Mouse (Mus musculus): Measurements from ENCODE around the gene Gp1ba. TPM values are rescaled to one million over a fixed set of nuclear protein-coding genes. Genes with fewer than 3 reads are reported as not detected.
A peak's percentile ranks its signal among the peaks of the same experiment; 100 is the strongest.

Gene Gp1ba
- polyA plus RNA-seq, 1 experiment from 2014 or later: 0.07 TPM

DNA sequence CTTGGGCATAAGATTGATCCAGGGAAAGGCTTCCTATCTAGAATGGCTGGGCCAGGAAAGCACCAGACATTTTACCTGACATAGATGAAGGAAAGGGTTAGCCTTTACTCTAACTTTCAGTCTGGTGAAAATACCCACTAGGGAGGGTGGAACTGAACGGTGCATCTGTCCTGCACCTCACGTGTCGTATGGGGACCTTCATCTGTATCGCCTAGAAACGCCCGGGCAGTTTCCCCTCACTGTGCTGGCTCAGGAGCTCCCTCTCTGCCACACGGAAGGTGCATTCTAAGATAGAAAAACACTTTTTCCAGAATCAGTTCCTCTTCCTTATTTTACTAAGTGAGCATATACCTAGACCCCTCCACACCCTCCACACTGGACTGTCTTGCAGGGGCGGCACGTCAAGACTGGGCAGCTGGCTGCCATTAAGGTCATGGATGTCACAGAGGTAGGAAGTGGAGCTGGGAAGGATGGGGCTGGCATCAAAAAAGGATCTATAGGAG, 40.4 kb upstream of the Gp1ba start:
- TF ChIP-seq CTCF (IDR thresholded peaks at IDR 0.05; ENCODE audit: low read depth): no peak
- Histone ChIP-seq H3K4me1 (replicated peaks; ENCODE audit: control insufficient read depth, insufficient read depth, low read length) (peaks cover 14% of the 10 kb centered on the region), H3K9ac (ENCODE audit: low read depth, low read length) (no peak overlapping the region), H3K27me3 (replicated peaks; ENCODE audit: control insufficient read depth, insufficient read depth, low read length) (no peaks in the 10 kb centered on the region), H3K27ac (ENCODE audit: low read depth, low read length) (no peak overlapping the region), H3K4me2 (replicated peaks; ENCODE audit: low read depth) (no peak overlapping the region), H3K36me3 (ENCODE audit: control insufficient read depth, insufficient read depth) (peaks cover 40% of the 10 kb centered on the region), H3K9me3 (ENCODE audit: control insufficient read depth) (no peaks in the 10 kb centered on the region), H3K4me3 (ENCODE audit: low read depth, low read length) (no peak overlapping the region)
- 84% methylated on average over 9 of the region's 9 CpGs for WGBS
- ATAC-seq: no peak

DNA sequence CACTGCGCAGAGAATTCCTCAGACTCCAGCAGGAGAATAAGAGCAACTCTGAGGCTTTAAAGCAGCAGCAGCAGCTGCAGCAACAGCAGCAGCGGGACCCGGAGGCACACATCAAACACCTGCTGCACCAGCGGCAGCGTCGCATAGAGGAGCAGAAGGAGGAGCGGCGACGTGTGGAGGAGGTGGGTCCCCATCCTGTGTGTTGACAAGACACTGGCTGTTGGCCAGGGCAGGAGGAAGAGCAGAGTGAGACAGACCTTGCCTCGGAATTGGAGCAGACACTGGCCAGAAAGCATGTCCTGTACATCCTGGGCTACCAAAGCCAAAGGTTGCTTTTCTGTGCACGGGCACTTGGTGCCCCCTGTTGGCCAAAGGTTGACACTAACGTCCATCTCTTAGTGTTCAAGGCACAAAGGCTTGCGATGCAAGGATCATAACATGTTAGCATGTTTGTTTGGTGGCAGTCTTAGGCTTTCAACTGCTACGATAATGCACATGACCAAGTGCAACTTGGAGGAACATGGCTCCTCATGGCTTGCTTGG, 33.8 kb upstream of the Gp1ba start:
- Histone ChIP-seq H3K36me3 (ENCODE audit: control insufficient read depth, insufficient read depth) (peaks cover 81% of the 10 kb centered on the region), H3K9me3 (ENCODE audit: control insufficient read depth) (no peaks in the 10 kb centered on the region), H3K27ac (ENCODE audit: low read depth, low read length) (no peak overlapping the region), H3K9ac (ENCODE audit: low read depth, low read length) (no peak overlapping the region), H3K4me1 (replicated peaks; ENCODE audit: control insufficient read depth, insufficient read depth, low read length) (no peaks in the 10 kb centered on the region), H3K27me3 (replicated peaks; ENCODE audit: control insufficient read depth, insufficient read depth, low read length) (no peaks in the 10 kb centered on the region), H3K4me2 (replicated peaks; ENCODE audit: low read depth) (no peak overlapping the region), H3K4me3 (ENCODE audit: low read depth, low read length) (no peak overlapping the region)
- ATAC-seq: 0 out of 2 replicates have a peak, but pooled peaks have one; percentile 20
- peak; percentile 99 for TF ChIP-seq CTCF (IDR thresholded peaks at IDR 0.05; ENCODE audit: low read depth)
- WGBS: 53% methylated on average over 14 of the region's 14 CpGs

DNA sequence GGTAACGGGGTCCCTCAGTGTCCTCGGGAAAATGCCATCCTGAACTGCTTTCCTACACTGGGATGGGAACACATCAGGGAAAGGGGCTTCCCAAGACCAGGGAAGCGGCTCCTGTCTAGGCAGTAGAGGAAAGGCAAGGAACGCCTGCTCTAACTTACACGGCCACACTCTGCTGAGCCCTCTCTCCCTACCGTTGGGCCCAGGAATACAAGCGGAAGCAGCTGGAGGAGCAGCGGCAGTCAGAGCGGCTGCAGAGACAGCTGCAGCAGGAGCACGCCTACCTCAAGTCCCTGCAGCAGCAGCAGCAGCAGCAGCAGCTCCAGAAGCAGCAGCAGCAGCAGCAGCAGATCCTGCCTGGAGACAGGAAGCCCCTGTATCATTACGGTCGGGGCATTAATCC, 32.2 kb upstream of the Gp1ba start:
- Histone ChIP-seq H3K27ac (ENCODE audit: low read depth, low read length) (no peak overlapping the region), H3K4me3 (ENCODE audit: low read depth, low read length) (no peak overlapping the region), H3K4me2 (replicated peaks; ENCODE audit: low read depth) (no peak overlapping the region), H3K36me3 (ENCODE audit: control insufficient read depth, insufficient read depth) (peaks cover 91% of the 10 kb centered on the region), H3K9ac (ENCODE audit: low read depth, low read length) (no peak overlapping the region), H3K9me3 (ENCODE audit: control insufficient read depth) (no peaks in the 10 kb centered on the region), H3K27me3 (replicated peaks; ENCODE audit: control insufficient read depth, insufficient read depth, low read length) (no peaks in the 10 kb centered on the region), H3K4me1 (replicated peaks; ENCODE audit: control insufficient read depth, insufficient read depth, low read length) (no peaks in the 10 kb centered on the region)
- no peak for ATAC-seq
- WGBS: 83% methylated on average over 12 of the region's 12 CpGs
- TF ChIP-seq CTCF (IDR thresholded peaks at IDR 0.05; ENCODE audit: low read depth): no peak

DNA sequence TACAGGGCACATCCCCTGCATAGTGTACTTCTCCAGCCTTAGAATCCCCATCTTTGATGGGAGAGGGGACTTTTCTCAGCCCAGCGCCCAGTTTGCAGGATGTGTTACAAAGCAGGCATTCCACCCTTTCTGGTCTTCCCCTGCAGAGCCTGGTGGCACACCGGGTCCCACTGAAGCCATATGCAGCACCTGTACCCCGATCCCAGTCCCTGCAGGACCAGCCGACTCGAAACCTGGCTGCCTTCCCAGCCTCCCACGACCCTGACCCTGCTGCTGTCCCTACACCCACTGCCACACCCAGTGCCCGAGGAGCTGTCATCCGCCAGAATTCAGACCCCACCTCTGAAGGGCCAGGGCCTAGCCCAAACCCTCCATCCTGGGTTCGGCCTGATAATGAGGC, 31.3 kb upstream of the Gp1ba start:
- Histone ChIP-seq H3K9me3 (ENCODE audit: control insufficient read depth) (no peaks in the 10 kb centered on the region), H3K4me3 (ENCODE audit: low read depth, low read length) (no peak overlapping the region), H3K27me3 (replicated peaks; ENCODE audit: control insufficient read depth, insufficient read depth, low read length) (no peaks in the 10 kb centered on the region), H3K27ac (ENCODE audit: low read depth, low read length) (no peak overlapping the region), H3K4me2 (replicated peaks; ENCODE audit: low read depth) (no peak overlapping the region), H3K9ac (ENCODE audit: low read depth, low read length) (no peak overlapping the region), H3K36me3 (ENCODE audit: control insufficient read depth, insufficient read depth) (peaks cover 90% of the 10 kb centered on the region), H3K4me1 (replicated peaks; ENCODE audit: control insufficient read depth, insufficient read depth, low read length) (no peaks in the 10 kb centered on the region)
- WGBS: 89% methylated on average over 9 of the region's 9 CpGs
- no peak for TF ChIP-seq CTCF (IDR thresholded peaks at IDR 0.05; ENCODE audit: low read depth)
- no peak for ATAC-seq

DNA sequence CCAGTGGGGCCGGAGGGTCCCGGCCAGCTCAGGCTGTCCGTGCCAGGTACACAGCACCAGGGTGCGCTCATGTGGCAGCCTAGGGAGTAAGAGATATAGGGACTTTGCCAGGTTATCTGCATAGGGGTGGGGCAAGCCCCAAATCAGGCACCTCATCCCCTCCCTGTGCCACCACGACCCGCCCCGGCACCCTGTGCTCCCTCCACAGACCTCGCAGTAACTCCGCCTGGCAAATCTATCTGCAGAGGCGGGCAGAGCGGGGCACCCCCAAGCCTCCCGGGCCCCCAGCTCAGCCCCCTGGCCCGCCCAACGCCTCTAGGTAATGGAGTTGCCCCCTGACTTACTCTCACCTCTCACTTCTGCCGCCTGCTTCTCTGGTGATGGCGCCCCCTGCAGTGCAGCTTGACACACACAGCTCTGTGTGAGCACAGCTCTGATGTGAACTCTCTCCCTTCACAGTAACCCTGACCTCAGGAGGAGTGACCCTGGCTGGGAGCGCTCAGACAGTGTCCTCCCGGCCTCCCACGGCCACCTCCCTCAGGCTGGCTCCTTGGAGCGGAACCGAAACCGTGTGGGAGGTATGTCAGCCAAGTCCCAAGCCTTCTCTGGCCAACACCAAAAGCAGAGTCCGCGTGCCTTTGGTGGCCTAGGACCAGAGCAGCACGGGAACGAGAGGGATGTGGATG, 30.4 kb upstream of the Gp1ba start:
- Histone ChIP-seq H3K27me3 (replicated peaks; ENCODE audit: control insufficient read depth, insufficient read depth, low read length) (no peaks in the 10 kb centered on the region), H3K4me2 (replicated peaks; ENCODE audit: low read depth) (no peak overlapping the region), H3K9me3 (ENCODE audit: control insufficient read depth) (no peaks in the 10 kb centered on the region), H3K4me3 (ENCODE audit: low read depth, low read length) (no peak overlapping the region), H3K36me3 (ENCODE audit: control insufficient read depth, insufficient read depth) (peaks cover 93% of the 10 kb centered on the region), H3K4me1 (replicated peaks; ENCODE audit: control insufficient read depth, insufficient read depth, low read length) (no peaks in the 10 kb centered on the region), H3K9ac (ENCODE audit: low read depth, low read length) (no peak overlapping the region), H3K27ac (ENCODE audit: low read depth, low read length) (no peak overlapping the region)
- WGBS: 90% methylated on average over 26 of the region's 26 CpGs
- peak; percentile 65 for TF ChIP-seq CTCF (IDR thresholded peaks at IDR 0.05; ENCODE audit: low read depth)
- no peak for ATAC-seq

DNA sequence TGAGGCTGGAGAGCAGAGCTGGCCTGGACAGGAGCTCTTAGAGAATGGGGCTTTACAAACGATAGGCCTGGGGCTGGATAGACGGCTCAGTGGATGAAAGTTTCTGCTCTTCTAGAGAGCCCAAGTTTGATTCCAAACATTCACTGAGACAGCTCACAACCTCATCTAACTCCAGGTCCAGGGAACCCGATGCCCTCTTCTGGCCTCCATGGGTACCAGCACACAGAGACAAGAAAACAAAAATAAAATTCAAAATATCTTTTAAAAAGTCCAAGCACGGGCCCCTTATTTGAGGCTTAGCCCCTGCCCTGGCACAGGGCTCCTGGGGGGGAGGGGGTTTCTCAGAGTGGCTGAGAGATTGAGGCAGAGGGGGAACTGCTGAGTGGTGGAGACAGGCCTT, 28.2 kb upstream of the Gp1ba start:
- Histone ChIP-seq H3K27ac (ENCODE audit: low read depth, low read length) (no peak overlapping the region), H3K9me3 (ENCODE audit: control insufficient read depth) (no peaks in the 10 kb centered on the region), H3K4me1 (replicated peaks; ENCODE audit: control insufficient read depth, insufficient read depth, low read length) (peaks cover 8% of the 10 kb centered on the region), H3K4me3 (ENCODE audit: low read depth, low read length) (no peak overlapping the region), H3K9ac (ENCODE audit: low read depth, low read length) (no peak overlapping the region), H3K27me3 (replicated peaks; ENCODE audit: control insufficient read depth, insufficient read depth, low read length) (no peaks in the 10 kb centered on the region), H3K36me3 (ENCODE audit: control insufficient read depth, insufficient read depth) (peaks cover 74% of the 10 kb centered on the region), H3K4me2 (replicated peaks; ENCODE audit: low read depth) (no peak overlapping the region)
- WGBS: 81% methylated on average over 4 of the region's 4 CpGs
- TF ChIP-seq CTCF (IDR thresholded peaks at IDR 0.05; ENCODE audit: low read depth): peak; percentile 44
- ATAC-seq: no peak

All from intestine, postnatal 0 days (tissue).